Comparison of ENCODE assay signal across 8 mouse cellular contexts in the genomic region with DNA sequence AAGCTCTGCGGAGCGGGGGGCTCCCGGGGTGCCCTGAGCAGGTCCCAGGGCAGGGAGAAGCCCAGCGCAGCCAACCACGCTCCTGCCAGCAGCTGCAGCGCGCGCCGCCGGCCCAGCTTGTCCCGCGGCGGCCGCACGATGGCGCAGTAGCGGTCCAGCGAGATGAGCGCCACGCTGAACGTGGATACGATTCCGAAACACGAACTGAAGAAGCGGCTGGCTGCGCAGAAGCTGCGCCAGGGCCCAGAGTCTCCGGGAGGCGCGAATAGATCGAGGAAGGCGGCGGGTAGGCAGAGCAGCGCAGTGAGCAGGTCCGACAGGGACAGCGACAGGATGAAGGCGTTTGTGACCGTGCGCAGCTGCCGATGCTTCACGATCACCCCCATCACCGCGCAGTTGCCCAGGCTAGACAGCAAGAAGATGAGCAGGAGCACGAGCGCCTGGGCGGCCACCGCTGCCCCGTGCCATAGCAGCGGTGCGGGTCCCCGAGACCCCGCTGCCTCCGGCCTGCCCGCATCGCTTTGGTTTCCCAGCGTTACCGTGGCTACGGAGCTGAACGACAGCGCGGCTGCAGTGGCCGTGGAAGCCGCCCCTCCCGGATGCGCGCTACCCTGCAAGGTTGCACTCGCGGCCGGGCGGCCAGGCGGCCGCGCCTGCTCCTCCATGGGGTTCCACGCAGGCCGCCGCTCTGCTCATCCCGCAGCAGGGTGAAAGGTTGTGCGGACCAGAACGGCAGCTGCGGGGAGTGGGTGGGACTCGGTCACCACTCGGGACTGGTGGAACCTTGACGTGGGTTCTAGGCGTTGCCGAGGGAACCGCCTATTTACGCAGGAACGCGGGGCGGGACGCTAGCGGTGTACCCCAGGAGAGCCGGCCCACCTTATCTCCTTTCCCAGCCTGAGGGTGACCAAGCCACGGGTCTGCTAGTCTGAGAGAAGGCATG. TPM values are rescaled to one million over a fixed set of nuclear protein-coding genes. Genes with fewer than 3 reads are reported as not detected.
A peak's percentile ranks its signal among the peaks of the same experiment; 100 is the strongest.
DNase-seq lines count a peak whose midpoint lies in the region; ATAC-seq and TF ChIP-seq lines count a peak whose summit lies in the region.

A gene (minus strand): TSS at position 799 of the 943 bp plus-strand sequence.

- H3K36me3 ChIP-seq in intestine, postnatal 0 days (ENCODE audit: control insufficient read depth, insufficient read depth), result peaks cover 3% of the 10 kb centered on the region; the same call in 1 of the 2 replicates

- H3K27ac ChIP-seq in intestine, postnatal 0 days (ENCODE audit: low read depth, low read length), result no peak within 1 kb of the TSS

- intact Hi-C loops in left cerebral cortex, postnatal 36 days (cut with DNase I), result loop anchor here (2.0 kb wide), 1 partner anchor 14 kb away; a partner anchor contains a TSS

- WGBS in intestine, postnatal 0 days, result under 1% methylated on average over 89 of the region's 94 CpGs

- peak within 1 kb of the TSS; percentile 97 for H3K4me2 ChIP-seq in intestine, postnatal 0 days (replicated peaks; ENCODE audit: low read depth)

- peak; percentile 95 for ATAC-seq in granulocyte monocyte progenitor cell, adult 5-6 weeks (replicated peaks; ENCODE audit: poor library complexity, severe bottlenecking)
- ATAC-seq in intestine, postnatal 0 days, result peak; percentile 72

- peaks cover 20% of the 10 kb centered on the region for H3K27me3 ChIP-seq in intestine, postnatal 0 days (replicated peaks; ENCODE audit: control insufficient read depth, insufficient read depth, low read length)

- H3K4me1 ChIP-seq in intestine, postnatal 0 days (replicated peaks; ENCODE audit: control insufficient read depth, insufficient read depth, low read length), result no peaks in the 10 kb centered on the region

- peak; percentile 94 for TF ChIP-seq CTCF in intestine, postnatal 0 days (IDR thresholded peaks at IDR 0.05; ENCODE audit: low read depth)

- peak within 1 kb of the TSS; percentile 35; the same call in 1 of the 2 replicates for H3K9ac ChIP-seq in intestine, postnatal 0 days (ENCODE audit: low read depth, low read length)

- H3K4me3 ChIP-seq in intestine, postnatal 0 days (ENCODE audit: low read depth, low read length), result peak within 1 kb of the TSS; percentile 55

- H3K9me3 ChIP-seq in intestine, postnatal 0 days (ENCODE audit: control insufficient read depth), result no peaks in the 10 kb centered on the region

- DNase-seq in adrenal gland, postnatal 10 days, result peak; percentile 92
- DNase-seq in embryo, embryonic 11.5 days (ENCODE audit: low read depth, low spot score), result peak; percentile 71
- peak; percentile 90 for DNase-seq in left cerebral cortex, postnatal 36 days (ENCODE audit: low spot score in 2 of 2)
- peak; percentile 89 for DNase-seq in mesoderm, embryonic 11.5 days (ENCODE audit: low read depth, low spot score)
- DNase-seq in right cerebral cortex, postnatal 14 days, result peak; percentile 85
- peak; percentile 79 for DNase-seq in urinary bladder, postnatal 14 days (ENCODE audit: low spot score)

RNA-seq across cellular contexts. Expression of the gene that starts here (rescaled TPM):
- 1 to 10 TPM; 4.5 to 4.8 TPM for total RNA-seq in adrenal gland, postnatal 10 days (2021)
- total RNA-seq in granulocyte monocyte progenitor cell, adult 5-6 weeks (2014; fragmentation: Nextera tagmentation), result not detected in 2 replicates
- 0.21 TPM in 1 of 2 replicates, not detected in the other for total RNA-seq in granulocyte monocyte progenitor cell, adult 5-6 weeks (2017)
- 0.65 and 0.98 TPM in 2 replicates for polyA plus RNA-seq in intestine, postnatal 0 days (2015; fragmentation: Nextera tagmentation; extraction: Ambion mirVana)
- total RNA-seq in left cerebral cortex, postnatal 36 days (2021), result 10 to 100 TPM; 12.1 to 14.6 TPM

Comparison
In these comparisons a context has a peak if more than half of its experiments do, and no peak if none do; other contexts are left out.
1. RNA of the gene that starts here (total RNA-seq): 12.1 to 14.6 TPM in left cerebral cortex, postnatal 36 days and 4.5 to 4.8 TPM in adrenal gland, postnatal 10 days; 0.21 TPM in granulocyte monocyte progenitor cell, adult 5-6 weeks; every median in the first group is over 4 times any median in the second.
2. Peak in ATAC-seq in granulocyte monocyte progenitor cell, adult 5-6 weeks; RNA of the gene not detected or under 1 TPM.
3. Peak in ATAC-seq, H3K4me3 ChIP-seq, H3K9ac ChIP-seq and H3K4me2 ChIP-seq in intestine, postnatal 0 days; RNA of the gene not detected or under 1 TPM.
4. Peak in every context shown above with its lines, with median percentiles within 50 percentile points of each other: DNase-seq.